Mouse (Mus musculus) ES-Bruce4 (cell line): ENCODE data around the gene Slc6a9.

Source experiments
- CTCF ChIP-seq: IDR thresholded peaks from one replicate; pipeline ENCODE4 v1.8.1; 2011; ENCODE audit warnings: low read depth, low read length
- EP300 ChIP-seq: IDR thresholded peaks from 2 replicates; pipeline ENCODE4 v1.6.1; 2011; ENCODE audit warnings: low read depth, low read length; ENCODE audit not compliant: insufficient read depth

DNA sequence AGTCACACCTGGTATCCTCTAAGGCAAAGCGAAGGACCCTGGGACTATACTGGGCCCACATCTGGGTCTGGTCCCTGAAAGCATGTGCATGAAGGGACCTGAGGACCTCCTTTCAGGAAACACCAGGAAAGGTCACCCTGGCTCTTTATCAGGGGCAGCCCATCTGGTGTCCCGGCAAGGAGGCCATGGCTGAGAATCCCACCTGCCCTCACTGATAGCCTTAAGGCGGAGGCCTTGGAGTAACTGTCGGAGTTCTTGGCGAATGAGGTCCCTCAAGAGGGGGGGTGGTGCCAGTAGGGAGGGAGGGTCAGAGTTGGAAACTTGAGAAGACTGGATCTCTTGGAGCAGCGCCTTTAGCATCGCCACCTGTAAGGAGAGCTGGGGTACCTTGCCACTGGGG, 37.5 kb downstream of the Slc6a9 start:
- TF ChIP-seq EP300, result no peak
- TF ChIP-seq CTCF, result no peak
